Mouse (Mus musculus) heart, postnatal 0 days (tissue): ENCODE measurements at regions not wholly inside any gene's neighbourhood (a gene's known extent, or its start where the extent isn't known, plus 50 kb on each side); places are given as distances from the start of the nearest gene placed in this dataset.
A peak's percentile ranks its signal among the peaks of the same experiment; 100 is the strongest.

Experiments used
- ATAC-seq: fragments of 200-750 bp; cut with Nextera tagmentation; 2 replicates; pipeline ENCODE4 v1.8.0; 2017; ENCODE audit warnings: low read depth, moderate number of reproducible peaks, moderate library complexity; ENCODE audit not compliant: insufficient read depth
- DNase-seq: peaks from one replicate; pipeline ENCODE4 v3.0.0-alpha.2; 2016; ENCODE audit warnings: low spot score
- H3K27ac ChIP-seq: fragments of 300-500 bp; sonication (generic); 2 replicates; pipeline ENCODE4 v1.5.1; 2014; ENCODE audit warnings: low read depth, mild to moderate bottlenecking
- H3K27me3 ChIP-seq: fragments of 300-500 bp; sonication (generic); 2 replicates; pipeline ENCODE4 v1.6.1; 2014; ENCODE audit warnings: low read length, mixed read lengths; ENCODE audit not compliant: control insufficient read depth, insufficient read depth
- H3K36me3 ChIP-seq: fragments of 300-500 bp; sonication (generic); replicated peaks from 2 replicates; pipeline ENCODE4 v1.6.1; 2014; ENCODE audit warnings: low read length, mixed read lengths; ENCODE audit not compliant: control insufficient read depth, insufficient read depth
- H3K4me1 ChIP-seq: fragments of 300-500 bp; sonication (generic); 2 replicates; pipeline ENCODE4 v1.6.1; 2014; ENCODE audit warnings: antibody characterized with exemption; ENCODE audit not compliant: control insufficient read depth, insufficient read depth
- H3K4me2 ChIP-seq: fragments of 300-500 bp; sonication (generic); 2 replicates; pipeline ENCODE4 v1.6.1; 2014; ENCODE audit warnings: low read depth, mild to moderate bottlenecking, low read length, moderate library complexity
- H3K4me3 ChIP-seq: fragments of 300-500 bp; sonication (generic); 2 replicates; pipeline ENCODE4 v1.5.1; 2014; ENCODE audit warnings: low read depth, low read length
- H3K9ac ChIP-seq: fragments of 300-500 bp; sonication (generic); replicated peaks from 2 replicates; pipeline ENCODE4 v1.6.1; 2014; ENCODE audit warnings: low read depth, low read length, mixed read lengths
- H3K9me3 ChIP-seq: fragments of 300-500 bp; sonication (generic); replicated peaks from 2 replicates; pipeline ENCODE4 v1.6.1; 2016; ENCODE audit warnings: low read length; ENCODE audit not compliant: control insufficient read depth
- CTCF ChIP-seq: IDR thresholded peaks from 2 replicates; pipeline ENCODE4 v1.5.1; 2016; ENCODE audit warnings: antibody characterized with exemption, control low read depth, low read depth
- EP300 ChIP-seq: IDR thresholded peaks from 2 replicates; pipeline ENCODE4 v1.6.1; 2016; ENCODE audit warnings: antibody characterized with exemption, low read depth
- WGBS: fragments of 180-500 bp; shearing (Covaris S2); extraction: QIAGEN DNeasy Blood & Tissue Kit; methylation state at CpG from one replicate; pipeline ENCODE4 v1.1.7; 2014; 5-methylcytosine and 5-hydroxymethylcytosine counted together

- Histone ChIP-seq H3K4me3 (no peak overlapping the region), H3K27ac (no peak overlapping the region), H3K9ac (no peak overlapping the region), H3K4me2 (no peak overlapping the region), H3K4me1 (no peaks in the 10 kb centered on the region), H3K27me3 (no peaks in the 10 kb centered on the region), H3K36me3 (no peaks in the 10 kb centered on the region), H3K9me3 (no peaks in the 10 kb centered on the region)
- DNase-seq (no peak), ATAC-seq (no peak)
- WGBS, result 81% methylated on average over 3 of the region's 3 CpGs
- TF ChIP-seq CTCF (no peak), EP300 (no peak)
These were observed 220.9 kb upstream of the Igfbp3 start for GRCm38 (mm10) chr11:7434591-7434990.

- Histone ChIP-seq H3K27me3 (no peaks in the 10 kb centered on the region), H3K4me2 (no peak overlapping the region), H3K4me1 (no peaks in the 10 kb centered on the region), H3K27ac (no peak overlapping the region), H3K36me3 (no peaks in the 10 kb centered on the region), H3K9me3 (no peaks in the 10 kb centered on the region), H3K4me3 (no peak overlapping the region), H3K9ac (no peak overlapping the region)
- WGBS, result 78% methylated on average over 4 of the region's 4 CpGs
- DNase-seq (no peak), ATAC-seq (no peak)
- TF ChIP-seq CTCF (no peak), EP300 (no peak)
These were observed 214.0 kb upstream of the Igfbp3 start for GRCm38 (mm10) chr11:7427771-7428170.

GRCm38 (mm10) chr11:7425233-7425632 is 211.5 kb upstream of the Igfbp3 start:
- no peaks in the 10 kb centered on the region for H3K9me3 ChIP-seq
- H3K4me2 ChIP-seq, result no peak overlapping the region
- no peaks in the 10 kb centered on the region for H3K4me1 ChIP-seq
- DNase-seq, result no peak
- 85% methylated on average over 1 of the region's 1 CpGs for WGBS
- ATAC-seq, result no peak
- no peak overlapping the region for H3K9ac ChIP-seq
- no peak overlapping the region for H3K4me3 ChIP-seq
- H3K36me3 ChIP-seq, result no peaks in the 10 kb centered on the region
- H3K27me3 ChIP-seq, result no peaks in the 10 kb centered on the region
- no peak overlapping the region for H3K27ac ChIP-seq
- TF ChIP-seq EP300 (no peak), CTCF (no peak)

- 54% methylated on average over 5 of the region's 5 CpGs for WGBS
- H3K9me3 ChIP-seq, result no peaks in the 10 kb centered on the region
- no peaks in the 10 kb centered on the region for H3K27me3 ChIP-seq
- ATAC-seq (no peak), DNase-seq (no peak)
- H3K27ac ChIP-seq, result no peak overlapping the region
- no peak overlapping the region for H3K9ac ChIP-seq
- H3K36me3 ChIP-seq, result no peaks in the 10 kb centered on the region
- TF ChIP-seq EP300 (no peak), CTCF (no peak)
- no peak overlapping the region for H3K4me3 ChIP-seq
- no peaks in the 10 kb centered on the region for H3K4me1 ChIP-seq
- H3K4me2 ChIP-seq, result no peak overlapping the region
These were observed 210.4 kb upstream of the Igfbp3 start for GRCm38 (mm10) chr11:7424082-7424471.

GRCm38 (mm10) chr11:7423276-7424081 is 209.8 kb upstream of the Igfbp3 start:
- no peak overlapping the region for H3K9ac ChIP-seq
- TF ChIP-seq EP300 (no peak), CTCF (no peak)
- peak; percentile 24; the same call in 1 of the 2 replicates for ATAC-seq
- H3K4me3 ChIP-seq, result no peak overlapping the region
- WGBS, result 24% methylated on average over 13 of the region's 13 CpGs
- H3K27ac ChIP-seq, result no peak overlapping the region
- no peaks in the 10 kb centered on the region for H3K27me3 ChIP-seq
- no peaks in the 10 kb centered on the region for H3K4me1 ChIP-seq
- peak; percentile 10 for DNase-seq
- H3K9me3 ChIP-seq, result no peaks in the 10 kb centered on the region
- no peaks in the 10 kb centered on the region for H3K36me3 ChIP-seq
- H3K4me2 ChIP-seq, result no peak overlapping the region

- WGBS, result 61% methylated on average over 3 of the region's 3 CpGs
- Histone ChIP-seq H3K9me3 (no peaks in the 10 kb centered on the region), H3K9ac (no peak overlapping the region), H3K36me3 (no peaks in the 10 kb centered on the region), H3K4me3 (no peak overlapping the region), H3K27ac (no peak overlapping the region), H3K4me2 (no peak overlapping the region), H3K4me1 (no peaks in the 10 kb centered on the region), H3K27me3 (no peaks in the 10 kb centered on the region)
- ATAC-seq, result no peak
- DNase-seq, result no peak
- TF ChIP-seq CTCF (no peak), EP300 (no peak)
These were observed 198.9 kb upstream of the Igfbp3 start for GRCm38 (mm10) chr11:7412631-7413030.
